Mouse (Mus musculus) ovary, postnatal 10 days (tissue): ENCODE data around the gene Psma3.
"Not testable (repeated sequence)": the region's sequence is repeated elsewhere in the genome, so short reads cannot be mapped to it uniquely, and the experiment has no call there.

Experiments
- DNase-seq: peaks from one replicate; pipeline ENCODE4 v3.0.0; 2022; ENCODE audit warnings: low spot score

Psma3 gene

DNA sequence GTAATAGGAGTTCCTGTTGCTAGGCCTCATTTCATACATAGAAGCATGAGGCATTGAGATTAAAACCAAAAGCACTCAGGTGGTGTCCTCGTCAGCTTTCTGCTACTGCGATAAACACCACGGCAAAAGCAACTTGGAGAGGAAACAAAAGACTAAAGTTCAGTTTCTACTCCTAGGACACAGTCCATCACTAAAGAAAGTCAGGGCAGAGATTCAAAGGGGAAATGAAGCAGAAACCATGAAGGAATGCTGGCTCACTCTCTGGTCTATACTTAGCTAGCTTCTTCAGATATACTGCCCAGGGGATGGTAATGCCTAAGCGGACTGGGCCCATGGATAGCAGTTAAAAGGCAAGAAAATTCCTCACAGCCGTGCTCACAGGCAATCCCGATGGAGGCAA is 27.0 kb downstream of the Psma3 start:
- DNase-seq: no peak

GRCm38 (mm10) chr12:71003760-71004426 is 29.5 kb downstream of the Psma3 start:
- no peak for DNase-seq

GRCm38 (mm10) chr12:71006141-71006540 is 31.7 kb downstream of the Psma3 start:
- DNase-seq: no peak

DNA sequence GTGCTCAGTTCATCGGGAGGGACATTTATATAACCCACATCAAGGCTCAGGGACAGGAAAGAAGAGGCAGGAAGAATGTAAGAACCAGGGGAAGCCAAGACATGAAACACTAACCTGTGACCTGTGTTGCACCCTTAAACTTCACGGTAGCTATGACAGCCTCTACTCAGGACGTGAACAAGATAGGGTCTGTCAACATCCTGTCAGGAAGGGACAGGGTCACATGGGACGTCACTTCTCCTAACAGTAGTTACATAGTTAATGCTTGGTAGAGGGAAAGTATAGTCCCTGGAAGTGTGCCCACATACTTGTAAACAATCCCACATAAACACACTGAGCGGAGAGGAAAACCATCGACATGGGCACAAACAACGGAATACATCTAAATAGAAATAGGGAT is 32.5 kb downstream of the Psma3 start:
- DNase-seq: no peak

GRCm38 (mm10) chr12:71009769-71010168 is 35.3 kb downstream of the Psma3 start:
- DNase-seq: no peak

DNA sequence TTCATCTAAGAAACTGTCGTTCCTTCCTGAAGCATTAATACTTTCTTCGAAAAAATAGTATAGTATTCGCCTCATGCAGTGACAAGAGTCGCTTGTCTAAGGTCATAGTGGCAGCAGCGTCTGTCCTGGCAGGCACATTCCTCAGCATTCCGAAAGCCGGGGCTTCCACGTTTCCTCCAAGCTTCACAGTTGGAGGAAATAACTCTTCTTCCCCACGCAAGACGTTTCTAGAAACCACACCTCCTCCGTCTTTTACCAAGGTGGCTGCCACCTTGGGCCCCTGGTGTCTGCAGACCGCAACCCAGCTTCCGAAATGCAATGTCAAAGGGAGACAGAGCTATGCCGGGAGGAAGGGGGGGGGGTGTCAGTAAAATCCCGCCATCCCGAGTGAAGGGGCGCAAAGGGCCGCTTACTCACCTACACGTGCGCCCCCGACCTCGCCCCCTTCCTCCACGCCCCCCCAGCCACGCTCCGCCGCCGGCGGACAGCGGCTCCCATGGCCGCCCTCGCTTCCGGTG is 40.5 kb downstream of the Psma3 start:
- DNase-seq: no peak

- peak; percentile 90 for DNase-seq
Measured at GRCm38 (mm10) chr12:71015363-71016210, 41.2 kb downstream of the Psma3 start, which contains the start of gene Arid4a. Arid4a (plus strand) TSS chr12:71015990.

DNA sequence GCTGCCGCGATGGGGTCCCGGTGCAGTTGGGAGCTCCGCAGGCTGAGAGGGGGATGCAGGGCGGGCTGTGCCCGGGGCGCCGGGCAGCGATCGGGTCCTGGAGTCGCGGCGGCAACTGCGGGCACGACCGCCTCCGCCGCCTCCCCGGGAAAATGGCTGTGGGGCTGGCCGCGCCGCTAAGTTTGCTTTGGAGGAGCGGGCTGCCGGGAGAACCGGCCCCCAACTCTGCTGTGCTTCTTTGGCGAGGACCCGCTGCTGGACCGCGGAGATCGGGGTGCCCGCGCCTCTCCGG is 41.7 kb downstream of the Psma3 start:
- DNase-seq: no peak

DNA sequence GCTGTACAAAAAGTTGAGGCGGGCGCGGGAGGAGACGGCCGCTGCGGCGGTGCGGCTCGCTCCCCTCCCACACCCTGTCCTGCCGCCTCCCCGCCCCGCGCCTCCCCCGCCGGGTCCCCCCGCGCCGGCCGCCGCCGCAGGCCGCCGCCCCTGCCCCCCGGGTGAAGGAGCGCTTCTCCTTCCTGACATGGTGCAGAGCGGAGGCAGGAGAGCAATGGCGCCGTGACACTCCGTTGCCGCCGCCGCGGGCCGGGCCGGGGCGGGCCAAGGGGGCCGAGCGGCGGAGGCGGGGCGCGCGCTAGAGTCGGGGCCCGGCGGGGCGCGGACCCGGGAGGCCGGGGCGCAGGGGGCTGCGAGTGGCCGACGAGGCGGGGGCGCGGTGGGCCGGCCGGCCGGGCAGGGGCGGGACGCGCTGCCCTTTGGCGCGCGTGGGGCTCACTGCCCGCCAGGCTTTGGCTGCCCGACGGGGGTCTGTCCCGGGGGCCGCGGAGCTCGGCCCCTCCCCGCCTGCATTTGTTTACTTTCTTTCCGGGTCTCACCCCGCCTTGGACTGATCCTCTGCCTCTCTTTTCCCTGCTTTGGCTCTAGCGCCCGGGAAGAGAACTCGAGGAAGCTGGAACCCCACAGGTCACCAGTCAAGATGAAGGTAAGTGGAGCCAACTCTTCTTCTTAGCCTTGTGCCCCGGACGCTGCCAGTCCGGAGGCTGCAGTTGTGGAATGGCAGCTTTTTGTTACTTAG is 42.3 kb downstream of the Psma3 start:
- peak; percentile 31 for DNase-seq

GRCm38 (mm10) chr12:71017242-71017571 is 42.8 kb downstream of the Psma3 start:
- no peak for DNase-seq

GRCm38 (mm10) chr12:71017827-71018226 is 43.4 kb downstream of the Psma3 start:
- DNase-seq: no peak

DNA sequence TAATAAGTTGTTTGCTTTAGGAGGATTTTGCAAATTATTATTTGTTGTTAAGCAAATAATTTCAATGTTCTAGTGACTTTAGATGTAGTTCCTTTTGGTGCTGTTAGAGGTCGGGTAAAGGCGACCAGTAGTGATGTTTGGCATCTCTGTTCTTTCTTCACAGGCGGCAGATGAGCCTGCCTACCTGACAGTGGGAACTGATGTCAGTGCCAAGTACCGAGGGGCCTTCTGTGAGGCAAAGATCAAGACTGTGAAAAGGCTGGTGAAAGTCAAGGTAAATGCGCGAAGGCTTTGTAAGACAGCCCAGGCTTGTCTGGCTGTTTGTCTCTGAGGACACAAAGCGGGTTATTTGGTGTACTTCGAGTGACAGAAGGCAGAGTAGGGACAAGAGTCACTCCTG is 44.8 kb downstream of the Psma3 start:
- no peak for DNase-seq

DNA sequence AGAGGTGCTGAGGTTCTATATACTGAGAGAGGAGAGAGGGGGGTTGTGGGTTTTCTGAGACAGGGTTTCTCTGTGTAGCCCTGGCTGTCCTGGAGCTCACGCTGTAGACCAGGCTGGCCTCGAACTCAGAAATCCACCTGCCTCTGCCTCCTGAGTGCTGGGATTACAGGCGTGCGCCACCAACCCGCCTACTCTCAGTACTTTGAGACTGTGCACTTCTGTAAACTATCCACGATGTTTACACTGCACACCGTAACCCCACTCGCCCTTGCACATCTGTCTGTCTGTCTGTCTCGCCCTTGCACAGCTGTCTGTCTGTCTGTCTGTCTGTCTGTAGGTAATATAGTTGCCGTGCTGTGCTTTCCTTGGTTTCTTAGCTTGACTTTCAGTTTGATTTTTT is 50.0 kb downstream of the Psma3 start:
- DNase-seq: no peak

DNA sequence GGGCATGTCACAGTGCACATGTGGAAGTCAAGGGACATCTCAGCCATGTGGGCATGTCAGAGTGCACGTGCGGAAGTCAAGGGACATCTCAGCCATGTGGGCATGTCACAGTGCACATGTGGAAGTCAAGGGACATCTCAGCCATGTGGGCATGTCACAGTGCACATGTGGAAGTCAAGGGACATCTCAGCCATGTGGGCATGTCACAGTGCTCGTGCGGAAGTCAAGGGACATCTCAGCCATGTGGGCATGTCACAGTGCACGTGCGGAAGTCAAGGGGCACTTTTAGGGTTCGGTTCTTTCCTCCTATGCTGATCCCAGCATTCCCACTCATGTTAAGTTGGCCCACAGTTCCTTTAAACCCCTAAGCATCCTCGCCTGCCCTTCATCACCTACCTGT is 53.8 kb downstream of the Psma3 start:
- DNase-seq: not testable (repeated sequence)

DNA sequence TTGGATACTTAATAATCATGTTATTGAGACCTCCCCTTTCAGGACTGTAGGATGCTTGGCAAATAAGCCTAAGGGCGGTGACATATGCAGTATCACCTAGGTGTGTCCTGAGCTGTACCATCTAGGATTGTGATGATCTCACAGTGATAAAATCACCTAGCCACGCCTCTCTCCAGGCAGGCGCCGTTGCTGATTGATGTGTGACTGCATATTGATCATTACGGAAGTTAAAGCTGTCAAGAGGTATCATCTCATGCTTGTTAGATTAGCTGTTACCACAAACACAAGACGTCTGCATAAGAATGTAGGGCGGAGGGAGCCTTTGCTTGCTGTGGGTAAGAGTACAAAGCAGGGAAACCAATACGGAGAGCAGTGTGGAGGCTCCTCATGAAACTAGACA is 55.8 kb downstream of the Psma3 start:
- no peak for DNase-seq

DNA sequence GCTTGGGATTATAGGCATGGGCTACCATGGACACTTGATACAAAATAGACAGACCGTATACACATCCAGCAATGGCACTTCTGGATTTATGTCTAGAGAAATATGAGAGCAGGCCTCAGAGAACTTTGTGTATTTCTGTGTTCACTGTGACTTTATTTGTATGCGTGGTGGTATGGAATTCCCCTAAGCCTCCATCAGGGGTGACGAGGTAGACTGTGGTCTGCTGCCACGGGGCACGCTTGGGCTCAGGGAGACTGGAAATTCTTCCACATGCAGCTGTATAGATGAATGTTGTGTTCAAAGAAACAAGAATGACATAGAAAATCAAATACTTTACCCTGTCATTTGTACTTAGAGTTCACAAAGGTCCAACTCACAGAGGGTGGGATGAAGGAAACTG is 56.3 kb downstream of the Psma3 start:
- DNase-seq: no peak

- no peak for DNase-seq
Measured at GRCm38 (mm10) chr12:71035826-71036225, 61.4 kb downstream of the Psma3 start.

- no peak for DNase-seq
Measured at GRCm38 (mm10) chr12:71036729-71037404, 62.4 kb downstream of the Psma3 start.

- no peak for DNase-seq
Measured at GRCm38 (mm10) chr12:71040462-71040861, 66.0 kb downstream of the Psma3 start.

DNA sequence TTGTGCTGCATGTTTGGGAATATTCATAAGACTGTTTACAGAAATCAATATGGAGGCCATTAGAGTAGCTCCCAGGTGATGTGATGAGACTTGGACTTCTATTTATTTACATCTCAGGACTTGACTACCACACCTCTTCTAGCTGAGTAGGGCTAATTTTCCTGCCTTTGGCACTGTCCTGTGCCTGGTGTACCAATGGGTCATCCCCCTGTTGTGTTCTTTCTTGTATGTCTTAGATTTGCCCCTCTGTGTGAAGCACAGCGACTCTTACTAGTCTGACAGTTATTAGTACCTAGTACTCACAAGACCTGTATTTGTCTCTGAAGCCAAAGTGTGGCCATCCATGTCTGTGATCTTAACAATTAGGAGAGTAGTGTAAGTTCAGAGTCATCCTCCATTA is 68.0 kb downstream of the Psma3 start:
- no peak for DNase-seq

DNA sequence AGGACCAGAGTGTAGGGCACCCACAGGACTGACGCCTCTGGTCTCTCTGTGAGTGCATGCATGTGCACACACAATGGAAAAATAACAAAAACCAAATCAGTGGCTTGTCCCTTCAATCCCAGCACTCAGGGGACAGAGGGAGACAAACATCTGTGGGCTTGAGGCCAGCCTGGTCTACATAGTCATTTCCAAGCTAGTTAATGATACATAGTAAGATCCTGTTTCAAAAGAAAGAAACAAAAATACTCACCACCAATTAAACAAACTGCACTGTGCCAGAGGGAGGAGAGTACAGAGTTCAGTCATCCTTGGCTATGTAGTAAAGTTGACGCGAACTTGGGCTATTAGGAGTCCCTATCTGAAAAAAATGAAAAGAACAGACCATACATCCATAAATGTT is 69.2 kb downstream of the Psma3 start:
- no peak for DNase-seq

GRCm38 (mm10) chr12:71044488-71044887 is 70.1 kb downstream of the Psma3 start:
- DNase-seq: no peak
